Mouse (Mus musculus): ENCODE data around the gene Nutf2. TPM values are rescaled to one million over a fixed set of nuclear protein-coding genes. Genes with fewer than 3 reads are reported as not detected.

The Nutf2 gene
- polyA plus RNA-seq, 1 experiment from 2014 or later = 241 TPM

- peak overlapping the region; percentile 81; the same call in 1 of the 2 replicates for H3K27ac ChIP-seq
- 24% methylated on average over 15 of the region's 15 CpGs for WGBS
- peaks cover 31% of the 10 kb centered on the region for H3K4me1 ChIP-seq
Observed at GRCm38 (mm10) chr8:105856168-105856835, 4.1 kb upstream of the Nutf2 start.

GRCm38 (mm10) chr8:105858495-105858894 is 1.9 kb upstream of the Nutf2 start:
- WGBS = 92% methylated on average over 5 of the region's 5 CpGs
- Histone ChIP-seq H3K9me3 (replicated peaks) (no peaks in the 10 kb centered on the region), H3K4me1 (peaks cover 47% of the 10 kb centered on the region), H3K4me3 (no peak overlapping the region), H3K9ac (no peak overlapping the region), H3K36me3 (no peaks in the 10 kb centered on the region), H3K27ac (no peak overlapping the region), H3K27me3 (no peaks in the 10 kb centered on the region), H3K4me2 (replicated peaks) (no peak overlapping the region)
- no peak for ATAC-seq (ENCODE audit: low FRiP score)

More at GRCm38 (mm10) chr8:105856168-105856835, 4.1 kb upstream of the Nutf2 start:
- H3K27me3 ChIP-seq = no peaks in the 10 kb centered on the region
- no peaks in the 10 kb centered on the region for H3K9me3 ChIP-seq (replicated peaks)
- peak overlapping the region; percentile 84 for H3K4me2 ChIP-seq (replicated peaks)
- ATAC-seq (ENCODE audit: low FRiP score) = no peak
- peak overlapping the region; percentile 70 for H3K9ac ChIP-seq
- H3K36me3 ChIP-seq = no peaks in the 10 kb centered on the region
- H3K4me3 ChIP-seq = peak overlapping the region; percentile 65

- Histone ChIP-seq H3K9ac (0 out of 2 replicates have a peak overlapping the region, but pooled peaks have one; percentile 59), H3K4me1 (peaks cover 51% of the 10 kb centered on the region), H3K36me3 (no peaks in the 10 kb centered on the region), H3K4me3 (no peak overlapping the region), H3K9me3 (replicated peaks) (no peaks in the 10 kb centered on the region), H3K4me2 (replicated peaks) (peak overlapping the region; percentile 56; the same call in 1 of the 2 replicates), H3K27ac (peak overlapping the region; percentile 93; the same call in 1 of the 2 replicates), H3K27me3 (no peaks in the 10 kb centered on the region)
- 79% methylated on average over 5 of the region's 5 CpGs for WGBS
- ATAC-seq (ENCODE audit: low FRiP score) = no peak
Observed at GRCm38 (mm10) chr8:105859314-105859713, 1.1 kb upstream of the Nutf2 start.

- H3K27ac ChIP-seq = peak overlapping the region; percentile 12; the same call in 1 of the 2 replicates
- H3K9ac ChIP-seq = peak overlapping the region; percentile 94
- H3K27me3 ChIP-seq = no peaks in the 10 kb centered on the region
- peak overlapping the region; percentile 93 for H3K4me3 ChIP-seq
- peaks cover 11% of the 10 kb centered on the region for H3K36me3 ChIP-seq
- no peak for ATAC-seq (ENCODE audit: low FRiP score)
- H3K4me2 ChIP-seq (replicated peaks) = peak overlapping the region; percentile 73
- 0% methylated on average over 1 of the region's 1 CpGs for WGBS
- no peaks in the 10 kb centered on the region for H3K9me3 ChIP-seq (replicated peaks)
- H3K4me1 ChIP-seq = peaks cover 42% of the 10 kb centered on the region
Observed at GRCm38 (mm10) chr8:105861951-105862350, 1.6 kb downstream of the Nutf2 start.

GRCm38 (mm10) chr8:105866364-105867029 is 6.1 kb downstream of the Nutf2 start:
- H3K4me3 ChIP-seq = no peak overlapping the region
- WGBS = 88% methylated on average over 6 of the region's 6 CpGs
- H3K36me3 ChIP-seq = peaks cover 51% of the 10 kb centered on the region
- H3K9ac ChIP-seq = no peak overlapping the region
- no peak for ATAC-seq (ENCODE audit: low FRiP score)
- H3K9me3 ChIP-seq (replicated peaks) = no peaks in the 10 kb centered on the region
- no peak overlapping the region for H3K4me2 ChIP-seq (replicated peaks)
- H3K27me3 ChIP-seq = no peaks in the 10 kb centered on the region
- peaks cover 21% of the 10 kb centered on the region for H3K4me1 ChIP-seq
- no peak overlapping the region for H3K27ac ChIP-seq

- Histone ChIP-seq H3K27ac (no peak overlapping the region), H3K9ac (no peak overlapping the region), H3K36me3 (peaks cover 71% of the 10 kb centered on the region), H3K9me3 (replicated peaks) (no peaks in the 10 kb centered on the region), H3K4me2 (replicated peaks) (no peak overlapping the region), H3K4me1 (no peaks in the 10 kb centered on the region), H3K27me3 (no peaks in the 10 kb centered on the region), H3K4me3 (no peak overlapping the region)
- WGBS = 89% methylated on average over 6 of the region's 6 CpGs
- no peak for ATAC-seq (ENCODE audit: low FRiP score)
Observed at GRCm38 (mm10) chr8:105874301-105874700, 13.9 kb downstream of the Nutf2 start.

- peak within 1 kb of the TSS; percentile 68 for H3K27ac ChIP-seq
Observed at GRCm38 (mm10) chr8:105880754-105881520, 20.6 kb downstream of the Nutf2 start, which contains the start of gene Edc4. Gene Edc4, plus strand, starts transcription at chr8:105880881.

GRCm38 (mm10) chr8:105889756-105890465 is 29.5 kb downstream of the Nutf2 start:
- Histone ChIP-seq H3K9me3 (replicated peaks) (no peaks in the 10 kb centered on the region), H3K27me3 (no peaks in the 10 kb centered on the region), H3K36me3 (peaks cover 92% of the 10 kb centered on the region), H3K4me1 (peaks cover 9% of the 10 kb centered on the region), H3K9ac (no peak overlapping the region), H3K27ac (no peak overlapping the region), H3K4me2 (replicated peaks) (no peak overlapping the region), H3K4me3 (no peak overlapping the region)
- no peak for ATAC-seq (ENCODE audit: low FRiP score)
- 94% methylated on average over 12 of the region's 12 CpGs for WGBS

More at GRCm38 (mm10) chr8:105880754-105881520, 20.6 kb downstream of the Nutf2 start, which contains the start of gene Edc4:
- Histone ChIP-seq H3K9me3 (replicated peaks) (no peaks in the 10 kb centered on the region), H3K36me3 (peaks cover 57% of the 10 kb centered on the region), H3K4me1 (peaks cover 24% of the 10 kb centered on the region), H3K4me3 (peak within 1 kb of the TSS; percentile 88), H3K9ac (peak within 1 kb of the TSS; percentile 92), H3K27me3 (no peaks in the 10 kb centered on the region), H3K4me2 (replicated peaks) (peak within 1 kb of the TSS; percentile 90)
- 1% methylated on average over 45 of the region's 45 CpGs for WGBS
- ATAC-seq (ENCODE audit: low FRiP score) = peak; percentile 77

GRCm38 (mm10) chr8:105890870-105891269 is 30.5 kb downstream of the Nutf2 start:
- 92% methylated on average over 6 of the region's 6 CpGs for WGBS
- no peak overlapping the region for H3K4me3 ChIP-seq
- no peaks in the 10 kb centered on the region for H3K9me3 ChIP-seq (replicated peaks)
- no peak overlapping the region for H3K9ac ChIP-seq
- no peak overlapping the region for H3K4me2 ChIP-seq (replicated peaks)
- H3K36me3 ChIP-seq = peaks cover 82% of the 10 kb centered on the region
- H3K4me1 ChIP-seq = peaks cover 9% of the 10 kb centered on the region
- no peak for ATAC-seq (ENCODE audit: low FRiP score)
- H3K27me3 ChIP-seq = no peaks in the 10 kb centered on the region
- no peak overlapping the region for H3K27ac ChIP-seq

GRCm38 (mm10) chr8:105892432-105892831 is 32.1 kb downstream of the Nutf2 start:
- no peak overlapping the region for H3K4me3 ChIP-seq
- H3K9me3 ChIP-seq (replicated peaks) = no peaks in the 10 kb centered on the region
- H3K36me3 ChIP-seq = peaks cover 67% of the 10 kb centered on the region
- no peak overlapping the region for H3K9ac ChIP-seq
- no peak for ATAC-seq (ENCODE audit: low FRiP score)
- no peak overlapping the region for H3K27ac ChIP-seq
- WGBS = 88% methylated on average over 6 of the region's 6 CpGs
- no peak overlapping the region for H3K4me2 ChIP-seq (replicated peaks)
- H3K4me1 ChIP-seq = peaks cover 9% of the 10 kb centered on the region
- H3K27me3 ChIP-seq = no peaks in the 10 kb centered on the region

GRCm38 (mm10) chr8:105893339-105893738 is 33.0 kb downstream of the Nutf2 start, which contains the start of gene Nrn1l:
Gene Nrn1l, plus strand, starts transcription at chr8:105893567.
- Histone ChIP-seq H3K9ac (peak within 1 kb of the TSS; percentile 32; the same call in 1 of the 2 replicates), H3K4me3 (no peak within 1 kb of the TSS), H3K9me3 (replicated peaks) (no peaks in the 10 kb centered on the region), H3K4me1 (peaks cover 9% of the 10 kb centered on the region), H3K36me3 (peaks cover 58% of the 10 kb centered on the region), H3K27ac (peak within 1 kb of the TSS; percentile 57), H3K4me2 (replicated peaks) (peak within 1 kb of the TSS; percentile 37), H3K27me3 (no peaks in the 10 kb centered on the region)
- WGBS = 5% methylated on average over 11 of the region's 11 CpGs
- ATAC-seq (ENCODE audit: low FRiP score) = peak; percentile 87
